7 mouse cellular contexts compared by ENCODE assay signal in genomic region chr12:81860308-81861181, GRCm38 (mm10). TPM values are rescaled to one million over a fixed set of nuclear protein-coding genes. Genes with fewer than 3 reads are reported as not detected.
DNase-seq lines count a peak whose midpoint lies in the region; ATAC-seq and TF ChIP-seq lines count a peak whose summit lies in the region.

No protein-coding gene starts in this region.

- H3K4me2 ChIP-seq in intestine, embryonic 16.5 days (ENCODE audit: low read depth, low read length) = peak overlapping the region; percentile 71
- H3K4me2 ChIP-seq in limb, embryonic 14.5 days (replicated peaks; ENCODE audit: low read depth, low read length, severe bottlenecking) = peak overlapping the region; percentile 67
- H3K4me2 ChIP-seq in midbrain, embryonic 15.5 days = peak overlapping the region; percentile 73

- H3K36me3 ChIP-seq in intestine, embryonic 16.5 days (ENCODE audit: control insufficient read depth, insufficient read depth, low read length) = no peaks in the 10 kb centered on the region
- H3K36me3 ChIP-seq in limb, embryonic 14.5 days (ENCODE audit: control insufficient read depth, insufficient read depth, low read length) = no peaks in the 10 kb centered on the region
- no peaks in the 10 kb centered on the region for H3K36me3 ChIP-seq in midbrain, embryonic 15.5 days (replicated peaks)
- no peaks in the 10 kb centered on the region for H3K36me3 ChIP-seq in spleen, adult 2 months (ENCODE audit: control insufficient read depth, insufficient read depth, low read length)

- H3K27me3 ChIP-seq in intestine, embryonic 16.5 days (replicated peaks; ENCODE audit: control insufficient read depth, insufficient read depth, low read length) = no peaks in the 10 kb centered on the region
- no peaks in the 10 kb centered on the region for H3K27me3 ChIP-seq in limb, embryonic 14.5 days (ENCODE audit: control insufficient read depth, insufficient read depth, low read length)
- no peaks in the 10 kb centered on the region; the same call in 1 of the 2 replicates for H3K27me3 ChIP-seq in midbrain, embryonic 15.5 days (replicated peaks)
- H3K27me3 ChIP-seq in spleen, adult 2 months (ENCODE audit: control insufficient read depth, insufficient read depth, low read length) = no peaks in the 10 kb centered on the region; the same call in 1 of the 2 replicates

- peak overlapping the region; percentile 92 for H3K27ac ChIP-seq in intestine, embryonic 16.5 days (ENCODE audit: low read length)
- peak overlapping the region; percentile 89 for H3K27ac ChIP-seq in limb, embryonic 14.5 days (replicated peaks; ENCODE audit: low read depth, low read length)
- H3K27ac ChIP-seq in midbrain, embryonic 15.5 days = peak overlapping the region; percentile 95
- H3K27ac ChIP-seq in spleen, adult 2 months (ENCODE audit: insufficient read depth, low read length) = peak overlapping the region; percentile 80

- H3K4me3 ChIP-seq in intestine, embryonic 16.5 days (ENCODE audit: low read length) = peak overlapping the region; percentile 82
- peak overlapping the region; percentile 97 for H3K4me3 ChIP-seq in limb, embryonic 14.5 days (replicated peaks; ENCODE audit: low read length)
- peak overlapping the region; percentile 82 for H3K4me3 ChIP-seq in midbrain, embryonic 15.5 days
- peak overlapping the region; percentile 82 for H3K4me3 ChIP-seq in spleen, adult 2 months (ENCODE audit: extremely low read depth, insufficient read depth, insufficient read length)

- peak overlapping the region; percentile 96 for H3K9ac ChIP-seq in intestine, embryonic 16.5 days (ENCODE audit: low read depth, low read length)
- H3K9ac ChIP-seq in limb, embryonic 14.5 days (ENCODE audit: low read depth, low read length, severe bottlenecking) = peak overlapping the region; percentile 93
- peak overlapping the region; percentile 73 for H3K9ac ChIP-seq in midbrain, embryonic 15.5 days

- WGBS in intestine, embryonic 16.5 days = under 1% methylated on average over 88 of the region's 107 CpGs
- under 1% methylated on average over 67 of the region's 107 CpGs for WGBS in limb, embryonic 14.5 days
- WGBS in midbrain, embryonic 15.5 days = under 1% methylated on average over 84 of the region's 107 CpGs
- WGBS in spleen, adult 2 months = under 1% methylated on average over 103 of the region's 107 CpGs

- H3K4me1 ChIP-seq in intestine, embryonic 16.5 days (ENCODE audit: control insufficient read depth, insufficient read depth, low read length) = peaks cover 44% of the 10 kb centered on the region
- H3K4me1 ChIP-seq in limb, embryonic 14.5 days (ENCODE audit: control insufficient read depth, insufficient read depth, low read length) = peaks cover 26% of the 10 kb centered on the region
- H3K4me1 ChIP-seq in midbrain, embryonic 15.5 days = peaks cover 36% of the 10 kb centered on the region
- H3K4me1 ChIP-seq in spleen, adult 2 months (ENCODE audit: control insufficient read depth, insufficient read depth, insufficient read length) = peaks cover 7% of the 10 kb centered on the region

- no peak for TF ChIP-seq POLR2A in limb, embryonic 14.5 days (IDR thresholded peaks at IDR 0.05; ENCODE audit: borderline replicate concordance, extremely low read depth, insufficient read depth, insufficient read length)
- TF ChIP-seq POLR2A in spleen, adult 2 months (IDR thresholded peaks at IDR 0.05; ENCODE audit: low read depth, low read length) = no peak

- peak; percentile 59 to 65 for DNase-seq in adrenal gland, adult 18-20 months (ENCODE audit: low spot score in 2 of 2)
- peak; percentile 77 for DNase-seq in embryo, embryonic 10 days (ENCODE audit: low spot score)
- DNase-seq in gastrocnemius, postnatal 4 days (ENCODE audit: low spot score in 2 of 2) = peak; percentile 50 to 68
- peak; percentile 47 for DNase-seq in limb, embryonic 14.5 days (ENCODE audit: low spot score)
- DNase-seq in spleen, adult 2 months (ENCODE audit: low read depth in 1 of 2, low spot score in 2 of 2) = peak; percentile 26 to 63

- TF ChIP-seq CTCF in spleen, adult 2 months (IDR thresholded peaks at IDR 0.05; ENCODE audit: extremely low read depth, insufficient read depth, insufficient read length, insufficient replicate concordance) = no peak

- ATAC-seq in intestine, embryonic 16.5 days = peak; percentile 56
- peak; percentile 56 for ATAC-seq in limb, embryonic 14.5 days (ENCODE audit: low FRiP score, low read depth)
- peak; percentile 89 for ATAC-seq in midbrain, embryonic 15.5 days (replicated peaks)

- no peaks in the 10 kb centered on the region for H3K9me3 ChIP-seq in intestine, embryonic 16.5 days (ENCODE audit: control insufficient read depth, low read length)
- no peaks in the 10 kb centered on the region for H3K9me3 ChIP-seq in limb, embryonic 14.5 days (ENCODE audit: control insufficient read depth, low read length)
- no peaks in the 10 kb centered on the region for H3K9me3 ChIP-seq in midbrain, embryonic 15.5 days

RNA-seq across cellular contexts. Expression of gene Pcnx, which starts 0.7 kb away (rescaled TPM):
- 10 to 100 TPM; 56.9 to 59.2 TPM for total RNA-seq in adrenal gland, adult 18-20 months (2021)
- 10 to 100 TPM; 56.4 to 66.9 TPM for total RNA-seq in gastrocnemius, postnatal 4 days (2021)
- polyA plus RNA-seq in intestine, embryonic 16.5 days (2015; fragmentation: Nextera tagmentation; extraction: Ambion mirVana) = 6.3 and 10.3 TPM in 2 replicates
- 32.5 and 36.6 TPM in 2 replicates for polyA plus RNA-seq in limb, embryonic 14.5 days (2012; rRNA removed)
- polyA plus RNA-seq in limb, embryonic 14.5 days (2014; fragmentation: Nextera tagmentation; extraction: Ambion mirVana) = 18.4 and 20.0 TPM in 2 replicates
- polyA plus RNA-seq in midbrain, embryonic 15.5 days (2015; fragmentation: Nextera tagmentation; extraction: Ambion mirVana) = 9.3 and 12.2 TPM in 2 replicates
- 8.4 and 11.0 TPM in 2 replicates for polyA plus RNA-seq in spleen, adult 2 months (2012; rRNA removed)

Comparison
In these comparisons a context has a peak if more than half of its experiments do, and no peak if none do; other contexts are left out.
1. Peak in every context shown above with its lines: DNase-seq, ATAC-seq, H3K4me3 ChIP-seq and H3K27ac ChIP-seq.